Mouse (Mus musculus) thymus, postnatal 0 days (tissue): ENCODE data around the gene Gpr183. TPM values are rescaled to one million over a fixed set of nuclear protein-coding genes. Genes with fewer than 3 reads are reported as not detected.

ENCODE experiments used
- DNase-seq: peaks from one replicate; pipeline ENCODE4 v3.0.0-alpha.2; 2015; ENCODE audit warnings: low spot score
- polyA plus RNA-seq: library from polyadenylated mRNA; unstranded; fragments of >200 nt; fragmentation: Nextera tagmentation; extraction: Ambion mirVana; gene quantifications from 2 replicates; pipeline ENCODE4 v1.2.1, GENCODE M21; 2015

Gene Gpr183
- polyA plus RNA-seq, 1 experiment from 2014 or later, result 13.4 TPM

- no peak for DNase-seq
Measured at GRCm38 (mm10) chr14:121933906-121934596, 30.9 kb downstream of the Gpr183 start.

DNA sequence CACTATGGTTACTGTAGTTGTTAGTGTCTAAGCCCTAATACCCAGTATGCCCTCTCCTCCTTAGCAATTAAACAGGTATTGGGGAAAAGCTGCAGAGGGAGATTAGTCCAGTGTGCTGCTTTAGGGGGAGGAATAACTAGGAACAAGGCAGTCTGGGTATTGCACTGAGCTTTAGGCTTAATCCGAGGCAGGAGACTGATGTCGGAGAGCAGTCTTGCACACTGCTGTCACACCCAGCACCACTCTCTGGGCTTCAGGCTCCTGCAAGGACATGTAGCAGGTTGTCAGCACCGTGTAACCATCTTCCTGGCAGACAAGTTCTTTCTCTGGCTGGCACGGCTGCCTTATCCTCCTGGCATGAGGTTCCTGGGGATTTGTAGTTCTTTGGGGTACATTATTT is 32.8 kb downstream of the Gpr183 start:
- DNase-seq, result no peak

- no peak for DNase-seq
Measured at GRCm38 (mm10) chr14:121931594-121931993, 33.4 kb downstream of the Gpr183 start.

DNA sequence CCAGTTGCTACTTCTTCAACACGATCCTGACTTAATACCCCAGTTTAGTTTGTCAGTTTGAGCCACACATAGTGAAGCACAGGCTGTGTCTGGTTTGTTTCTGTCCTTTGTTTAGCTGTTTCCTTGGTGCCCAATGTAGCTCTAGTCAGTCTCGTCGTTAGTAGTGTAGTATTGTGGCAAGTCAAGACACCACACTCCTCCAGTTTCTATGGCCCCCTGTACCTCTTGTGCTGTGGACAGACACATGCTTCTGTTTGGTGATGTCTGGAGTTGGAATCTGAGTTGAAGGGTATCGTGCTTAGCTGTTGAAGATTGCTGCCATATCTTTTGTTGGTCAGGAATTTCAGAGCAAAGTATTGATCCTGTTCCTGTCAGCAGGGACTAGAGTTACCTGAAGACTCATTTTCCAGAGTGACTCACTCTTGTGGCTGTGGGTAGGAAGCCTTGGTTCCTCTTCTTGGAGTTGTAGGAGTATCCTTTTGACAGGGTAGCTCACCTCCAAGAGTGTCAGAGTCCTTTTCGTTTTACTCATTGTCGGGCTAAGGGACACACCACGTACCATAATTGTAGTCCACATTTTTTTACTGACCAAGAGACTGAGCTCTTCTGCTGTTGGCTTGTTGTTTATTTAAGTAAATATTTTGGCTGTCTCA is 34.1 kb downstream of the Gpr183 start:
- DNase-seq, result no peak

DNA sequence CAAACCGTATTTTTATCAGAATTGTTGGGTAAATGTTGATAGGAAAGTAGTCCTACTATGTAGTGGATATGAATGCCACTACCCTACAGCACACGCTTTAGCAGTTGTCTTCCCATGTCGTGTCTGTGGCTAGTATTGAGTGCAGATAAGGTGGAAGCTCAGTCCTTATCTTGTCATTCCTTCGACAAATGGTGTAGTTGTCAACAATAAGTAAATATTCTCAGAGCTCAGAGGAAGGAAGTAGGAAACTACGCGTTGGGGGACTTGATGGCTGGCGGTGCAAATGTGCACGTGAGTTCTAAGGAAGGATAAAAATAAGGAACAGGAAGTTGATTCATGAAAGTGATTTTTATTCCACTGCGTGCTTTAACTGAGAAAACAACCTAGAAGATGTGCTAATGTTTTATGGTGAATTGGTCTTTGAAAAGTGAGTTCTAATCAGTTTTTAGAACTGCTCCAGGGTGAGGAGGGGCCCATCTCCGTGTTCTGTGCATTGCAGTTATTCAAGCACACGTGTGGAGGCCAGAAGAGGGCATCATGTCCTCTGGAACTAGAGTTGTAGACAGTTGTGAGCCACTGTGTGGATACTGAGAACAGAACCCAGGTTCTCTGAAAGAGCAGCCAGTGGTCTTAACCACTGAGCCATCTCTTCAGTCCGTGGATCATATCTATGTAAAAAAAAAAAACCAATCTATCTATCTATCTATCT is 35.6 kb downstream of the Gpr183 start:
- DNase-seq, result peak; percentile 64

DNA sequence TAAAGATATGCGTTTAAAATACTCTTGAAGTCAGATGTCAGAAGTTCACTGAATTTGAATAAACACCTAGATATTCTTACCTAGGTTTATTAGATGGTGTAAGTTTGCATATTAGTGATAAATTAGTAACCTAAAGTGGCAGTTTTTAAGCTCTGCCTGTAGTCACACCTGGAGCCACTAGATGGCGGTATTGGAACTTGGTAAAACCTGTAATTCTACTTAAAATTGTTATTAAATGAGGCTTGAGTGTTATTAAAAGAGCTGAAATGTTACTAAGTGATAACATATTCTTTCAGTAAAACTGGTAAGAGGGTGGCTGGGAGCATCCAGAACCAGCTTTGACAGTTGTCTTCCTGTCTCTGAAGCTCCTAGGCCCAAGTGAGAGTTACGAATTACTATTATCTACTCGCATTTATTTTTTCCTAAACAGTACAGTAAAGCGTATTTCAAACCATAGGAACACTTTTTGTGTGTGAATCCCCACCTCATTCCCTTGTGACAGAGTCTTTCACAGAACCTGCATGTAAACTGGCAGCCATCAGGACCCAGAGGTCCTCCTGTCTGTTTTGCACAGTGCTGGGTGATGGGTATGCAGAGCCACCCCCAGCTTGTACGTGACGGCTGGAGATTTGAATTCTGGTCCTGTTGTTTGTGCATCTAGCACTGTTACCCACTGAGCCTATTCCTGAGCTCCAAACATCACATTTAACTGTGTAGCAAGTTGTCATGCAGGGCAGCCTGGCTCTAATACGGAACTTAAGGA is 36.4 kb downstream of the Gpr183 start:
- DNase-seq, result peak; percentile 75

- DNase-seq, result no peak
Measured at GRCm38 (mm10) chr14:121927451-121927850, 37.5 kb downstream of the Gpr183 start.

GRCm38 (mm10) chr14:121926901-121927300 is 38.1 kb downstream of the Gpr183 start:
- DNase-seq, result no peak

- no peak for DNase-seq
Measured at GRCm38 (mm10) chr14:121924876-121925275, 40.1 kb downstream of the Gpr183 start.

- no peak for DNase-seq
Measured at GRCm38 (mm10) chr14:121922731-121923130, 42.3 kb downstream of the Gpr183 start.

DNA sequence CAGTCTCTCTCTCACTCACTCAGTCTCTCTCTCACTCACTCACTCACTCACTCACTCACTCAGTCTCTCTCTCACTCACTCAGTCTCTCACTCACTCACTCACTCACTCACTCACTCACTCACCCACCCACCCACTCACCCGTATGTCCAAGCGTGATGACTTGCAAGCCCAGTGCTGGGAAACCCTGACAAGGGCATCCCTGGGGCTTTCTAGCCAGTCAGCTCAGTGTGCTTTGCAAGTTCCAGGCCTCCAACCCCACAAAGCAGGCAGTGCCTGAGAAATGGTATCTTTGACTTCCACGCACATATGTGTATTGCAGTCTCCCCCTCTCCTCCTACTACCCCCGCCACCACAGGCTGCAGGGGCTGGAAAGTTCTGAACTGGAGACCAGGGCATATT is 43.0 kb downstream of the Gpr183 start:
- no peak for DNase-seq

DNA sequence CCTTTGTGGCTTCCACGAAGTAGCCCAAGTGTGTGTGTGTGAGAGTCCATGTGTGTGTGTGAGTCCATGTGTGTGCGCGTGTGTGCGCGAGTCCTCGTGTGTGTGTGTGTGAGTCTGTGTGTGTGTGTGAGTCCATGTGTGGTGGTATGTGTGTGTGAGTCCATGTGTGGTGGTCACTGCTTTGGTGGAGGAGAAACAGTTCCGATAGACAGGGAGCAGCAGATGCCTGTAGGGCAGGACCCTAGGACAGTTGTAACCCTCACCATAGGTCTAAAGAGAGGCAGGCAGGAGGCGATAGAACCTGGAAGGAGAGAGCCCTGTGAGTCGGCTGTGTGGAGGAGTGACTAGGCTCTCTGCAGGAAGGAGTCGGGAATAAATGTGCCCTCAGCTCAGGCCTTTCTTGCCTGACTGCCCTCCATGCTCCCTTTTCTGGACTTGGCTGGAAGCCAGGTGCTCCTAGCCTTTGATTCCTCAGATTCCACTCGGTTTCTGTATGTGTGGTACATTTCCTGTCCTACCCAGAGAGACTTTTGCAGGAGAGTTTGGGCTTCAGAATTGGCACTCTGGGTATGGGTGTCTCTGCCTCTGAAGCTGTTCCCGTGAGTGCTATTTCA is 44.4 kb downstream of the Gpr183 start:
- peak; percentile 1 for DNase-seq

DNA sequence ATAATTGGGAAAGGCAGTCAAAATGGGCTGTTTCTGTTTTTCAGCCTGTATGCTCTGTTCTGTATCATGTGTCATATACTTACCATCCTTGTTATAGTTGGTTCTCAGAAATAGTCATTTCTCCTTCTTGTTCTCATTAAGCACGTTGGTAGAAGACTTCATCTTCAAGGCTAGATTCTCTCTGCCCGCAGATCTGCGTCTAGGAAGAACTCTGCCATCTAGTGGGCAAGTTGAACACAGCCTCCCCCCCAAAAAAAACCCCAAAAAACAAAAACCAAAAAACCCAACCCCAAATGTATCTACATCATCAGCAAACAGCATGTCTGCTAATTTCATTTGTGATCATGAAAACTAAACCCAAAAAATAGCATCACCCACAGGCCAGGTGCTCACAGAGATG is 45.2 kb downstream of the Gpr183 start:
- DNase-seq, result peak; percentile 67

GRCm38 (mm10) chr14:121918266-121918665 is 46.7 kb downstream of the Gpr183 start:
- DNase-seq, result no peak

DNA sequence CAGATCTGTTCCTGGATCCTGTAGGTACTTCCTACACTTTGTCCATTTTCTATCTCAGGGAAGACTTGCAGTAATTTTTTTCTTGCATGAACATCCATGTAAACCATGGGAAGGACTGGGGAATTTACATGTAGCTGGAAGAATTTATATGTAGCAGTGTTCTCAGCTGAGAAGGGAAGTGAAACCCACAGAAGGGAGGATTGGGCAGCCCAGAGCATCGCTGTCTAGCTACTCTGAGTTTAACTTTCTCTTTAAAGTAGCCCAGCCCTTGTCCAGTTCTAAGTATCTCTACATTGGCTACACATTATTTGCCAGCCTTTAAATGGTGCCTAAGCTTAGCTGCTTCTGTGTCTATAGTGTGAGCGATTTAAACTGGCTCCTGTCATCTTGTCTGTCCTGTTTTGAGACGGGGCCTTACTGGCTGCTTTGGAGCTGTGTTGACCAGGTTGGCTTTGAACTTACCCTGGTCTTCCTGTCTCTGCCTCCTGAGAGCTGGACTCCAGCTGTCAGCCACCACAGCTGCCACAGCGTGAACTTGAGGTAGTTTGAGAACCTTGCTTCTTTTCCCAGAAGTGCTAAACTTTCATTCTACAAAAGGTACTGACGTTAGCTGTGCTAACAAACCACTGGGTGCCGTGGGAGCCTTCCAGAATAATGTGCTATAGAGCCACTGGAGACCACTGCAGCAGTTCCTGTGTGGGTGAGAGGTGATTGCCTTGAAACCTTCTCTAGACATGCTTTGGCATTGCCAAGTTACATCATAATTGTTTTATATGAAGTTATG is 48.5 kb downstream of the Gpr183 start:
- DNase-seq, result peak; percentile 34

- DNase-seq, result peak; percentile 76
Measured at GRCm38 (mm10) chr14:121915621-121916020, 49.4 kb downstream of the Gpr183 start, which contains the start of gene Gpr18. Gene Gpr18 (minus strand): TSS chr14:121915781.

- DNase-seq, result no peak
Measured at GRCm38 (mm10) chr14:121915143-121915542, 49.9 kb downstream of the Gpr183 start.

- no peak for DNase-seq
Measured at GRCm38 (mm10) chr14:121912501-121912900, 52.5 kb downstream of the Gpr183 start.

DNA sequence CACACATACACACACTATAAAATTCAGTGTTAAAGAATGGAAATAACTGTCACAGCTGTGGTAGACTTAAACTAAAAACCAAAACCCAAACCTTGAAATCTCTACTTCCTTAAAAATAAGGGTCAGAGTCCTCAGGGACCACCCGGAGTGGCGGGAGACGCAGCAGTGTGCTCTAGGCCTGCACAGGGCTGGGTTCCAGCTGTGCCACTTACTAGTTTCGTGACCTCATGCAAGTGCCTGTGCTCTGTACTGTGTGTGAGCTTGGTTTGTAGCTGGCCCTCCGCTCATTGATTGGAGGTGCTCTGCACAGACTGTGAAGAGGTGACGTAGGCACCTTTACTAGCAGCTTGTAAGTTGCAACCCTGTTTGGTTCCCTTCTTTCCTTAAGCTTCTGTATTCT is 55.1 kb downstream of the Gpr183 start:
- no peak for DNase-seq

DNA sequence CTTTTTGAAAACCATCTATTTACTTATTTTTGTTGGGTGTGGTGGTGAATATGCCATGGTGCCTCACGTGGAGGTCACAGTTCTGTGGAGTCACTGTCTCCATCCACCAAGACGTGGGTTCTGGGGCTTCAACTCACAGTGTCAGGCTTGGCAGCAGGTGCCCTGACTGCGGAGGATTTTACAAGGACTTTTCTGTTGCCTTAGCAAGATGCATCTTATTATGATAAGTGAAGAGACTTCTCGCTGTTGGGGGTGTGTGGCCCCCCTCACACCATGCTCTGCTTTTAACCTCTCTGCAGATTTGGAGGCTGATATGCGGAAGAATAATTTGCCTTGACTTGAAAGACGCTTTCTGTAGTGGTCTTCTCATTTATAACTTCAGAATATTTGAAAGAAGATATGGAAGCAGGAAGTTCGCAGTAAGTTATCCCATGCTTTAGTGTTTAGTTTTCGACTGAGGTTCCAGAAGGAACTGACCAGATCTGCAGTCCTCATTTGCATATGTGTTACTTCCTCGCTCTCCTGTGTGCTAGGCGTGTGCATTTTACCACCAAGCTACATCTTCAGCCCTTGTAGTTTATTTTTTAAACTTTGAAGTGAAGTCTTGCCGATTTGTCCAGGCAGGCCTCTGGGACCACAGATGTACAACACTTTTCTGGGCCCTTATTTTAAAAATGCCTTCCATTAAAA is 57.9 kb downstream of the Gpr183 start:
- DNase-seq, result no peak
